Mouse (Mus musculus) ES-Bruce4 (cell line): ENCODE measurements around the gene Lnx2. TPM values are rescaled to one million over a fixed set of nuclear protein-coding genes. Genes with fewer than 3 reads are reported as not detected.

Source experiments
- H3K27ac ChIP-seq: 2 replicates; pipeline ENCODE4 v1.5.1; 2012; ENCODE audit warnings: low read length, inconsistent platforms; ENCODE audit not compliant: insufficient read depth
- H3K27me3 ChIP-seq: 2 replicates; pipeline ENCODE4 v1.6.1; 2012; ENCODE audit warnings: mild to moderate bottlenecking, low read length, inconsistent platforms; ENCODE audit not compliant: control insufficient read depth, poor library complexity, insufficient read depth, severe bottlenecking
- H3K36me3 ChIP-seq: 2 replicates; pipeline ENCODE4 v1.6.1; 2012; ENCODE audit warnings: inconsistent platforms, mild to moderate bottlenecking, low read length, moderate library complexity; ENCODE audit not compliant: control insufficient read depth, poor library complexity, insufficient read depth, severe bottlenecking
- H3K4me1 ChIP-seq: one replicate; pipeline ENCODE4 v1.8.1; 2011; ENCODE audit warnings: low read length; ENCODE audit not compliant: control insufficient read depth, insufficient read depth
- H3K4me3 ChIP-seq: 2 replicates; pipeline ENCODE4 v1.5.1; 2011; ENCODE audit warnings: low read depth, mild to moderate bottlenecking, low read length
- H3K9ac ChIP-seq: 2 replicates; pipeline ENCODE4 v1.6.1; 2012; ENCODE audit warnings: low read depth, mild to moderate bottlenecking, inconsistent platforms; ENCODE audit not compliant: poor library complexity, severe bottlenecking
- H3K9me3 ChIP-seq: replicated peaks from 2 replicates; pipeline ENCODE4 v1.6.1; 2012; ENCODE audit warnings: mild to moderate bottlenecking, low read length, inconsistent platforms; ENCODE audit not compliant: control insufficient read depth, poor library complexity, insufficient read depth, severe bottlenecking
- CTCF ChIP-seq: IDR thresholded peaks from one replicate; pipeline ENCODE4 v1.8.1; 2011; ENCODE audit warnings: low read depth, low read length
- EP300 ChIP-seq: IDR thresholded peaks from 2 replicates; pipeline ENCODE4 v1.6.1; 2011; ENCODE audit warnings: low read depth, low read length; ENCODE audit not compliant: insufficient read depth
- POLR2A ChIP-seq: IDR thresholded peaks from one replicate; pipeline ENCODE4 v1.8.1; 2011; ENCODE audit warnings: low read length; ENCODE audit not compliant: insufficient read depth
- polyA plus RNA-seq: library from polyadenylated mRNA; stranded (reverse); fragments of >200 nt; gene quantifications from 2 replicates; pipeline ENCODE4 v1.2.4, GENCODE M21; 2011; ENCODE audit warnings: low read depth; ENCODE audit not compliant: missing spikeins, insufficient read depth, insufficient read length

Lnx2 gene
- polyA plus RNA-seq, 1 experiment, result 9.0 TPM

- Histone ChIP-seq H3K4me1 (no peaks in the 10 kb centered on the region), H3K27ac (no peak overlapping the region), H3K27me3 (no peaks in the 10 kb centered on the region), H3K36me3 (no peaks in the 10 kb centered on the region), H3K4me3 (no peak overlapping the region), H3K9ac (no peak overlapping the region), H3K9me3 (no peaks in the 10 kb centered on the region)
- TF ChIP-seq POLR2A, result no peak
- TF ChIP-seq CTCF, result no peak
- no peak for TF ChIP-seq EP300
These were observed 24.7 kb downstream of the Lnx2 start for GRCm38 (mm10) chr5:147051500-147052308.

DNA sequence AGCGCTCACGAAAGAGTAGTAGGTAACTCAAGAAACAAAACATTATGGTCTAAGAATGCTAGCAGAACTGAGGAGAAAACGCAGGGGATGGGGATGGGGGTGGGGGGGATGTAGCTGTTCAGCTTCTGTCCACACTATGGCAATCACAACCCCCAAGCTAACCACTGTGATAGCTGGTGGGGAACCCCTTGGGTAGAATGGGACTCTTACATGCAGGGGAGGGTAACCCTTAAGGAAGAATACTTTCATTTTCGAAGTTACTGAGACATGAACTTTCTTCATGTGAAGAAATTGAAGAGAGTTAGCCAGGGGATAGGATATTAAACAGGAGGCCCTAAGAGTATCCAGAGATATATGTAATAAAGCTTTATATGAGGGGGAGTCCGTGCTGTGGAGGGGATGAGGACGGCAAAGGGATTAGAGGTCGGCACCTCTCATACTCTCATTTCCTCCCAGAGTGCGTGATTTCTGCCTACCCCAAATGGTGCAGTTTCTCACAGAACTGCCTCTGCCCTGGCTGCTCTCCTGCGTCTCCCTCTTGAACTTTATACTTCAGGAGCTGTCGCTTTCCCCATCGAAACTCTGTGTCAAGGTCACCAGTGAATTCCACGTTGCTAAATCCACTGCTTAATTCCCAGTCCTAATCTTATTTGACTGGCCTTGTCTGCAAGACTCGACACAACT, 25.4 kb downstream of the Lnx2 start:
- Histone ChIP-seq H3K27me3 (no peaks in the 10 kb centered on the region), H3K4me1 (no peaks in the 10 kb centered on the region), H3K9me3 (no peaks in the 10 kb centered on the region), H3K9ac (no peak overlapping the region), H3K27ac (no peak overlapping the region), H3K4me3 (no peak overlapping the region), H3K36me3 (no peaks in the 10 kb centered on the region)
- TF ChIP-seq EP300 (no peak), CTCF (no peak), POLR2A (no peak)

DNA sequence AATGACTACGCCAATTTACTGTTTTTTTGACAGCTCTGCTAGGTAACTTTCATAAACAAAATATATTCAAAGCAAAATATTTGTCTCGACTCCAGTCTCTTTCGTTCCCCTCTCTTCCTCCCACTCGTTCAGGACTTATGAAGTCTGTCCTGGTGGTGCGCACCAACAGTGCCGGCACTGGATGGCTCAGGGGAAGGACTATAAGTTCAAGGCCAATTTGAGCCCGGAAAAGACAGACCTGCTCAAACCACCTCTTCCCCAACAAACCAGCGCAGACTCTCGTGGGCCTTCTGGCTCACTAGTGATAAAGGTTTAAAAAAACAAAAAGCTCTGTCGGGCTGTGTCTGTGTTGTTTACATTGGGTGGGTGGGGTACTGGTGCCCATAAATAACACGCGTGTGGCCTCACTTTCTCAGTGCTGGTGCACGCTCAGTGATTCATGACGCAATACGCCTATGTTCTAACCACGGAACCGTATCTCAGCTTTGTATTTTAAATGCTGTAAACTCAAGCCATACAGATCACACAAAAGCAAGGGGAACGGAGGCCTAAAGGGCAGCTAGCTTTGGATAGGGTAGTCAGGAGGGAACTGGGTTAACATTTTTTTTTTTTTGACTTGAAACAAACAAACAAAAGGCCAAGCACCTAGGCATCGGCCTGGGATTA, 26.7 kb downstream of the Lnx2 start:
- H3K27me3 ChIP-seq, result no peaks in the 10 kb centered on the region
- TF ChIP-seq CTCF (no peak), EP300 (no peak), POLR2A (no peak)
- no peak overlapping the region for H3K9ac ChIP-seq
- H3K4me1 ChIP-seq, result no peaks in the 10 kb centered on the region
- H3K4me3 ChIP-seq, result no peak overlapping the region
- H3K27ac ChIP-seq, result no peak overlapping the region
- no peaks in the 10 kb centered on the region for H3K36me3 ChIP-seq
- no peaks in the 10 kb centered on the region for H3K9me3 ChIP-seq

DNA sequence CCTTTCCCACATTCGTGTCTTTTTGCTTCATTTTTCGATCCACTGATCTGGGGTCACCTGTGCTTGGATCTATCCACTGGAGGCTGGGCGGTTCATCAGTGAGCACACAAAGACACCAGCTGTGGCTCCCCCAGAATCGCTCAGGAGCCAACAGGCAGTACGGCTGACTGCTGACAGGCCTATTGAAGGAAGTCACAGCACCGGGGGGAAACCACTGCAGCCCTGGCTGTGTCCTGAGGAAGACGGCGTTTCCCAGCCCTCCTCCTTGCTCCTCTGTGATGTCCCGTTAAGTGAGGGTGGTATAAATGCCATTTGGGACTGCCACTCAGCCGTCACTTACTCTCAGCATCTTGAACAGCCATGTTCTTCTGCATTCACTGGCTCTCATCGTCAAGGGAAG, 30.5 kb downstream of the Lnx2 start:
- Histone ChIP-seq H3K27ac (no peak overlapping the region), H3K36me3 (no peaks in the 10 kb centered on the region), H3K27me3 (no peaks in the 10 kb centered on the region), H3K4me1 (no peaks in the 10 kb centered on the region), H3K9me3 (no peaks in the 10 kb centered on the region), H3K4me3 (no peak overlapping the region), H3K9ac (no peak overlapping the region)
- TF ChIP-seq CTCF (no peak), POLR2A (no peak), EP300 (no peak)

DNA sequence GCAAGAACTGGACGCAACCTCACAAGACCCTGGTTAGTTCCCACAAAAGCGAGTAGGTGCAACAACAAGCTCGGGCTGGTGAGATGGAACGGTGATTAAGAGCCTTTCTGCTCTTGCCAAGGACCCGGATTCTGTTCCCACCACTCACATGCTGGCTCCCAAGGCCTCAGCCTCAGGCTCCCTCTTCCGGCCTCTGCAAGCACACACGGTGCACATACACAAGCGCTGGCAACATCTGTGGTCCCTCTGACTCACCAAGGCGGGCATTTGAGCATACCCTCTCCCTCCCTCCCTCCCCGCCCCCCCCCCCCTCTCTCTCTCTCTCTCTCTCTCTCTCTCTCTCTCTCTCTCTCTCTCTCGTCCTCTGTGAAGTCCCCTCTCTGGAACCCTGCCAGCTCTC, 31.1 kb downstream of the Lnx2 start:
- Histone ChIP-seq H3K9ac (no peak overlapping the region), H3K36me3 (no peaks in the 10 kb centered on the region), H3K27ac (no peak overlapping the region), H3K4me1 (no peaks in the 10 kb centered on the region), H3K27me3 (no peaks in the 10 kb centered on the region), H3K4me3 (no peak overlapping the region), H3K9me3 (no peaks in the 10 kb centered on the region)
- no peak for TF ChIP-seq EP300
- TF ChIP-seq CTCF, result no peak
- TF ChIP-seq POLR2A, result no peak
